Mouse (Mus musculus) neural tube, embryonic 13.5 days (tissue): ENCODE measurements around the gene Cckar. TPM values are rescaled to one million over a fixed set of nuclear protein-coding genes. Genes with fewer than 3 reads are reported as not detected.

Experiments used
- ATAC-seq: fragments of 200-750 bp; cut with Nextera tagmentation; 2 replicates; pipeline ENCODE4 v1.8.0; 2017; ENCODE audit warnings: low read depth, mild to moderate bottlenecking, moderate TSS enrichment, moderate library complexity
- H3K27ac ChIP-seq: fragments of 300-500 bp; sonication (generic); replicated peaks from 2 replicates; pipeline ENCODE4 v1.5.1; 2015; ENCODE audit warnings: moderate library complexity, mild to moderate bottlenecking, inconsistent platforms
- H3K27me3 ChIP-seq: fragments of 300-500 bp; sonication (generic); 2 replicates; pipeline ENCODE4 v1.6.1; 2015; ENCODE audit warnings: mild to moderate bottlenecking, inconsistent platforms
- H3K36me3 ChIP-seq: fragments of 300-500 bp; sonication (generic); 2 replicates; pipeline ENCODE4 v1.6.1; 2015; ENCODE audit warnings: mild to moderate bottlenecking, inconsistent platforms
- H3K4me1 ChIP-seq: fragments of 300-500 bp; sonication (generic); replicated peaks from 2 replicates; pipeline ENCODE4 v1.6.1; 2015; ENCODE audit warnings: inconsistent platforms
- H3K4me2 ChIP-seq: fragments of 300-500 bp; sonication (generic); 2 replicates; pipeline ENCODE4 v1.6.1; 2015; ENCODE audit warnings: inconsistent platforms, mild to moderate bottlenecking, moderate library complexity
- H3K4me3 ChIP-seq: fragments of 300-500 bp; sonication (generic); 2 replicates; pipeline ENCODE4 v1.5.1; 2015; ENCODE audit warnings: mild to moderate bottlenecking, inconsistent platforms
- H3K9ac ChIP-seq: fragments of 300-500 bp; sonication (generic); 2 replicates; pipeline ENCODE4 v1.6.1; 2015; ENCODE audit warnings: moderate library complexity, mild to moderate bottlenecking, inconsistent platforms
- H3K9me3 ChIP-seq: fragments of 300-500 bp; sonication (generic); 2 replicates; pipeline ENCODE4 v1.6.1; 2016; ENCODE audit warnings: inconsistent platforms
- WGBS: fragments of 180-500 bp; shearing (Covaris S2); methylation state at CpG from one replicate; pipeline ENCODE4 v1.1.7; 2015; 5-methylcytosine and 5-hydroxymethylcytosine counted together
- polyA plus RNA-seq: library from polyadenylated mRNA; unstranded; fragments of >200 nt; fragmentation: Nextera tagmentation; extraction: Ambion mirVana; gene quantifications from 2 replicates; pipeline ENCODE4 v1.2.1, GENCODE M21; 2015

Cckar gene
- polyA plus RNA-seq, 1 experiment from 2014 or later, result 3.1 TPM

DNA sequence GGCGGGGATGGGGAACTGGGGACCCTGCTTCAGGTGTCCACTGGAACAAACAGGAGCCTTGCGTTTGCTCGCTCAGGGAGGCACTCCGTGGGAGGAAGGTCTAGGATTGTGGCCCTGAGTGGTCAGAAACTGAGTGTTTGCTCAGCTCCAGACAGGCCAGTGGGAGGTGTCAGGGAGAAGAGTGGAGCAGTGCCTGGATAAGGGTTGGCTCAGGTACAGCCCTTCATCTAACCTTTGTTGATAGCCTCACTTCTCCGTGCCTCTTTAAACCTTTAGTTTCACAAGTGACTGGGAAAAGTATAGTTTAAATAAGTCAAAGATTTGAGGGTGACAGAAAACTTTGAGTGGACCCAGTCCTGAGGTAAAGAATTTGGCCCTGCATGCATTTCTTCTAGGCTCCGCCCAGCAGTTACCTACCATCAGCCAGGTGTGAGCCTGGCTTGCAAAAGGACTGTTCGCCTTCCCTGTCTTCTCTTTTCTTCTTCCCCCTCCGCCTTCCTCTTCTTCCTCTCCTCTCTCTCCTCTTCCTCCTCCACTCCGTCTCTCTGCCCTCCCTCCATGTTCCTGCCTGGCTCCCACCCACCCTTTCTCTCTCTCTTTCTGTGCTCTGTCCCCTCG is 37.1 kb downstream of the Cckar start:
- Histone ChIP-seq H3K9me3 (no peaks in the 10 kb centered on the region), H3K4me1 (no peaks in the 10 kb centered on the region), H3K27me3 (no peaks in the 10 kb centered on the region), H3K4me3 (no peak overlapping the region), H3K27ac (no peak overlapping the region), H3K36me3 (no peaks in the 10 kb centered on the region), H3K4me2 (no peak overlapping the region), H3K9ac (no peak overlapping the region)
- ATAC-seq, result no peak
- WGBS, result 91% methylated on average over 10 of the region's 10 CpGs

DNA sequence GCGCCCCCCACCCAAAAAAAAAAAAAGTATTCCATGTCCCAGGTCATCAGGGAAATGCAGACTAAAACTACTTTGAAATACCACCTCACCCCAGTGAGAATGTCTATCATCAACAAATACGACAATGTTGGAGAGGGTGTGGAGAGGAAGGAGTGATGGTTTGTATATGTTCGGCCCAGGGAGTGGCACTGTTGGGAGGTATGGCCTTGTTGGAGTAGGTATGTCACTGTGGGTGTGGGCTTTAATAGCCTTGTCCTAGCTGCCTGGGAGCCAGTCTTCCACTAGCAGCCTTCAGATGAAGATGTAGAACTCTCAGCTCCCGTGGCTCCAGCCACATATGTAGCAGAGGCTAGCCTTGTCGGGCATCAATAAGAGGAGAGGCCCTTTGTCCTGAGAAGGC is 39.5 kb downstream of the Cckar start:
- 93% methylated on average over 5 of the region's 5 CpGs for WGBS
- H3K27ac ChIP-seq, result no peak overlapping the region
- H3K4me1 ChIP-seq, result no peaks in the 10 kb centered on the region
- H3K9ac ChIP-seq, result no peak overlapping the region
- no peak overlapping the region for H3K4me3 ChIP-seq
- H3K9me3 ChIP-seq, result no peaks in the 10 kb centered on the region
- no peak for ATAC-seq
- H3K4me2 ChIP-seq, result no peak overlapping the region
- no peaks in the 10 kb centered on the region for H3K27me3 ChIP-seq
- no peaks in the 10 kb centered on the region for H3K36me3 ChIP-seq

DNA sequence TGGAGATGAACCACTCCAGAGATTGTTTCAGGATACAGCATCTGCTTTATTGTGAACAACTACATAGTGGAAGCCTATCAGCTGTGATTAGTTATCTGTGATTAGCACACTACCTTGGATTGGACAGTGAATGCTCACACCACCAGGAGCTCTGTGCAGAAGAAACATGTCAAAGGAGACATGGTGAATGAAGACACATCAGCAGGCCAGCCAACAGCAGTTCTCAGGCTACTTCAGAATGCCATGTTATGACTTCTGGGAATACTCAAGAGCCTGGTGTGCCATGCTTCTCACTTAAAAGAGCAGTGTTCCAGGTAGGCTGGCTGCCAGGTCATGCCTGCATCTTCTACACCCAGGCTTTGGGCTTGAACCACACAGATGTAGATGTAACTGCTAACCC is 43.8 kb downstream of the Cckar start:
- H3K4me1 ChIP-seq, result no peaks in the 10 kb centered on the region
- H3K27ac ChIP-seq, result no peak overlapping the region
- no peak overlapping the region for H3K9ac ChIP-seq
- H3K27me3 ChIP-seq, result no peaks in the 10 kb centered on the region
- ATAC-seq, result no peak
- H3K9me3 ChIP-seq, result no peaks in the 10 kb centered on the region
- no peak overlapping the region for H3K4me3 ChIP-seq
- H3K36me3 ChIP-seq, result no peaks in the 10 kb centered on the region
- H3K4me2 ChIP-seq, result no peak overlapping the region

DNA sequence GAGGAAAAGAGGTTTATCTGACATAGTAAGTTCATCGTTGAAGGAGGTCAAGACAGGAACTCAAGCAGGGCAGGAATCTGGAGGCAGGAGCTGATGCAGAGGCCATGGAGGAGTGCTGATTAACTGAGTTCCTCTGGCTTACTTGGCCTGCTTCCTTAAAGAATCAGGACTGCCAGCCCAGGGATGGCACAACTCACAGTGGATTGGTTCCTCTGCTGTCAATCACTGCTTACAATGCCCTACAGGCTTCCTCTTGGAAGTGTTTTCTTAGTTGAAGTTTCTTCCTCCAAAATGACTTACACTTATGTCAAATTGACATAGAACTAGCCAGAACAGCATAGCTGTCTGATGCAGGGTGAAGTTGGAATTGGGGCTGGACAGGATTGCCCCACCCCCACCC is 45.1 kb downstream of the Cckar start:
- 50% methylated on average over 1 of the region's 1 CpGs for WGBS

DNA sequence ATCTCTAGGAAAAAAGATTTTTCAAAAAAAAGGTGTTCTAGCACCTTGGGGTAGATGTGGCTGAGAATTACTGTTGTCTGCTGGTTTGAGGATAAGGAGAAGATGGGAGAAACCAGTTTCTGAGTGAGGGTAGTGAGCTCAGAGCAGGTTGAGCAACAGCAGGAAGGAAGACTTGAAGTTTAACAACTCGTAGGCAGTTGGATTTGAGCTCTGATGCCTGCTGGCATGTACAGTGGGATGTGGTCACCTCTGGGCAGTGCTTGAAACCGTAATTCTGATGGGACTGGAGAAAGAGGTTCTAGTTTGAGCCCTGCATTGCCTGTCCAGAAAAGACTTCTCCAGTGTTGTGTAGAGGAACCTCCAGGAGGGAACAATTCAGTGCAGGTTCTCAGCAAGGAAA is 46.0 kb downstream of the Cckar start:
- Histone ChIP-seq H3K4me1 (no peaks in the 10 kb centered on the region), H3K4me2 (no peak overlapping the region), H3K27me3 (no peaks in the 10 kb centered on the region), H3K9ac (no peak overlapping the region), H3K9me3 (no peaks in the 10 kb centered on the region), H3K27ac (no peak overlapping the region), H3K4me3 (no peak overlapping the region), H3K36me3 (peaks cover under 1% of the 10 kb centered on the region; the same call in 1 of the 2 replicates)
- ATAC-seq, result no peak
- 91% methylated on average over 2 of the region's 2 CpGs for WGBS

More for the DNA sequence above, 45.1 kb downstream of the Cckar start:
- Histone ChIP-seq H3K4me2 (no peak overlapping the region), H3K36me3 (no peaks in the 10 kb centered on the region), H3K27ac (no peak overlapping the region), H3K9me3 (no peaks in the 10 kb centered on the region), H3K9ac (no peak overlapping the region), H3K4me1 (no peaks in the 10 kb centered on the region), H3K4me3 (no peak overlapping the region), H3K27me3 (no peaks in the 10 kb centered on the region)
- no peak for ATAC-seq

DNA sequence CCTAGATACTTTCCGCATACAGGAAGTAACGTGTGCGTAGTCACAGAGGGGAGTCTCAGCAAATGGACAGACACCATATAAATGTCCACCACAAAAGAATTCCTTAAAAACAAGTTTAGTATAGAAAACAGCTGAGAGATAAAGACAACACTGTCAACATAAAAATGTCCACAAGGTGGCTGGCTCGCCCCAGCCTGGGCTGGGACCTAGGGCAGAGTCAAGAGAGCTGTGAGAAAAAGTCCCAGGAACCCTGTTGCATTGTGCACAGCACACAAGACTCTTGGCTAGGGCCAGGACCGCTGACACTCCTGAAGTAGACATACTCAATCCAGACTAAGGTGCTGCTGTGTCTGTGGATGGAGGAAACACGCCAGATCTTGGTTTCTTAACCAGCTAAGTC is 49.6 kb downstream of the Cckar start:
- Histone ChIP-seq H3K4me2 (no peak overlapping the region), H3K9me3 (no peaks in the 10 kb centered on the region), H3K36me3 (peaks cover 7% of the 10 kb centered on the region), H3K27me3 (no peaks in the 10 kb centered on the region), H3K4me3 (no peak overlapping the region), H3K27ac (no peak overlapping the region), H3K4me1 (no peaks in the 10 kb centered on the region), H3K9ac (no peak overlapping the region)
- WGBS, result 83% methylated on average over 6 of the region's 6 CpGs
- no peak for ATAC-seq

DNA sequence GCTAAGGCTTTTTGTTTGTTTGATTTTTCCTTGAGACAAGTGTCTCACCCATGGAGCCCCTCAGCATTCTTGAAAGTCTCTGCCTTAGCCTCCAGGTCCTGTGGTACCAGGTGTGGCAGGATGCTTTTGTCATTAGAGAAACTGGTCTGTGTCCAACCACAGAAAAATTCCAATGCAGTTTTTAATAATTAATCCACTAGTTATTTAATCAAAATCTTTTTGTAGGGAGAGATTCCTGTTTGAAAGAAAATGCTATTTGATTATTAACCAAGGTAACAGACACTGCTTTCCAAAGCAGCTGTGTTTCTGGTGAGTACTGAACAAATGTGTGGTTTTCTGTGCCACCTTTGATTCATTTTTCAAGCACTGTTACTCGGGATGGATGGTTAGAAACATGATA is 50.9 kb downstream of the Cckar start:
- Histone ChIP-seq H3K4me2 (no peak overlapping the region), H3K9me3 (no peaks in the 10 kb centered on the region), H3K4me1 (no peaks in the 10 kb centered on the region), H3K27me3 (no peaks in the 10 kb centered on the region), H3K27ac (no peak overlapping the region), H3K9ac (no peak overlapping the region), H3K4me3 (no peak overlapping the region), H3K36me3 (peaks cover 16% of the 10 kb centered on the region)
- 40% methylated on average over 1 of the region's 1 CpGs for WGBS
- no peak for ATAC-seq

Other genes with a start within 250 kb of the Cckar start
- gene Rbpj, start 241.6 kb downstream of the Cckar start, polyA plus RNA-seq, result 37.5 and 46.0 TPM in 2 replicates
- 69.3 and 73.4 TPM in 2 replicates for gene Tbc1d19, start 101.9 kb upstream of the Cckar start, polyA plus RNA-seq